Mouse (Mus musculus): ENCODE data around the gene Baz2b.

- no peak for TF ChIP-seq CTCF (conservative IDR thresholded peaks at IDR 0.05; ENCODE audit: low read length)
- TF ChIP-seq POU5F1 (IDR thresholded peaks at IDR 0.05; ENCODE audit: borderline replicate concordance, low read length) = no peak
- no peak for TF ChIP-seq NANOG (IDR thresholded peaks at IDR 0.05; ENCODE audit: borderline replicate concordance, low read length)
Measured at GRCm38 (mm10) chr2:60112116-60112515, 97.5 kb downstream of the Baz2b start.
